Mouse (Mus musculus): ENCODE measurements around the gene Blcap.

DNA sequence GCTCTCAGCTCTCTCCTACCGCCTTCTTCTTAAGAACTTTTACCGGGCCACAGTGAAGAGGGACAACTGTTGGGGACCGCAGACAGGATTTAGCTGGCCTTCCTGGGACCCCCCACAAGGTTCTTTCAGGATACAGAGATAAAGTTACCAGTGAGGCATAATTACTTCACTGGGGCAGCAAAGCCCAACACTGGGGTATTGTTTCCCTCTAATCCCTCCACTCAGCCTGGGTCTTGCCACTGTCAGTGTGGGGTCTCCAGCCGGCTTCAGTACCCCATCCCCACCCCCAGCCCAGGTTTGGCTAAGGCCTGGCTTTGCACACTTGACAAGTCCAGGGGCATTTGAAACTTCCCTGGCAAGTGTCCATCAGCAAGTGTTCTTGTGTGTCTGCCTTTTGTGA lies 56.7 kb downstream of the Blcap start:
- TF ChIP-seq POLR2A (IDR thresholded peaks at IDR 0.05; ENCODE audit: control insufficient read depth, low read depth, low read length) = no peak
- no peak for TF ChIP-seq CTCF (IDR thresholded peaks at IDR 0.05; ENCODE audit: control insufficient read depth, insufficient read depth, insufficient replicate concordance, low read depth, low read length)

All from testis, adult 2 months (tissue).